Mouse (Mus musculus): ENCODE measurements around the gene Snx27. TPM values are rescaled to one million over a fixed set of nuclear protein-coding genes. Genes with fewer than 3 reads are reported as not detected.
A peak's percentile ranks its signal among the peaks of the same experiment; 100 is the strongest.

The Snx27 gene
- polyA plus RNA-seq, 1 experiment, result 0.17 TPM

DNA sequence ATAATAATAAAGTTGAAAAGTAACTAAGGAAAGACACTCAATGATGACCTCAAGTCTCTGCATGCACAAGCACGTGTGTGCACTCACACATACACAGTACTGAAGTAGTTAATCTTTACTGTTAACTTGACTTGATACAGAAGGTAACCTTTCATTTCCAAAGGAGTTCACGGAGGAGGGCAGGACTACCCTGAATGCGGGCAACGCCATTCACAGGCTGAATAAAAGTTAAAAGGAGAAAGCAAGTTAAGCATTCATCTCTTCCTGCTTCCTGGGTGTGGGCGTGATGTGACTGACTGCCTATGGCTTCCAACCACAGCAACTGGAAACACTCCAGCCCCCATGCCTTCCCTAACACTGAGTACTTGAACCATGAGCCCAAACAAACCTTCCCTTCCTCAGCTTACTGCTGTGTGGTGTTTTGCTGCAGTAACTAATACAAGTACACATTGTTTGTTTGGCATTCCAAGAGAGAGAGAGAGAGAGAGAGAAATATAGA is 22.5 kb downstream of the Snx27 start:
- no peaks in the 10 kb centered on the region for H3K9me3 ChIP-seq (ENCODE audit: control insufficient read depth, low read length)
- H3K27me3 ChIP-seq (ENCODE audit: control insufficient read depth), result no peaks in the 10 kb centered on the region
- no peaks in the 10 kb centered on the region for H3K4me1 ChIP-seq (ENCODE audit: control insufficient read depth)
- H3K36me3 ChIP-seq (ENCODE audit: control insufficient read depth), result peaks cover 25% of the 10 kb centered on the region
- TF ChIP-seq TAL1 (IDR thresholded peaks at IDR 0.05; ENCODE audit: low read length) (no peak), GATA1 (IDR thresholded peaks at IDR 0.05; ENCODE audit: low read length) (no peak)
- no peak overlapping the region for H3K4me3 ChIP-seq (replicated peaks)

DNA sequence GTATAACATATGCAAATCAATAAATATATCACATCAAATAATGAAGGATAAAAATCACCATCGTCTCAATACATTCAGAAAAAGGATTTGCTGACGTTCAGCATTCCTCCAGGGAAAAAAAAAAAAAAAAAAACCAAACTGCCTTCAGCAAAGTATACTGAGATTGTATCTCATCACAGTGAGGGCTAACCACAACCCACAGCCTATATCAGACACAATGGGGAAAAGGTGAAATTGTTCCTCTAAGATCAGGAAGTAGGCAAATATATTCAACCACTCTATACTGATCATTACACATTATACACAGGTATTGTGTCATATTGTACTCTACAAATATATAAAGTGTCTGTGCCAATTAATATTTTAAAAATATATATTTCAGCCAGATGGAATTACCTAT is 33.5 kb downstream of the Snx27 start:
- TF ChIP-seq TAL1 (IDR thresholded peaks at IDR 0.05; ENCODE audit: low read length) (no peak), GATA1 (IDR thresholded peaks at IDR 0.05; ENCODE audit: low read length) (no peak)
- no peaks in the 10 kb centered on the region for H3K27me3 ChIP-seq (ENCODE audit: control insufficient read depth)
- no peaks in the 10 kb centered on the region for H3K4me1 ChIP-seq (ENCODE audit: control insufficient read depth)
- H3K36me3 ChIP-seq (ENCODE audit: control insufficient read depth), result peaks cover 10% of the 10 kb centered on the region
- no peaks in the 10 kb centered on the region for H3K9me3 ChIP-seq (ENCODE audit: control insufficient read depth, low read length)
- H3K4me3 ChIP-seq (replicated peaks), result no peak overlapping the region

DNA sequence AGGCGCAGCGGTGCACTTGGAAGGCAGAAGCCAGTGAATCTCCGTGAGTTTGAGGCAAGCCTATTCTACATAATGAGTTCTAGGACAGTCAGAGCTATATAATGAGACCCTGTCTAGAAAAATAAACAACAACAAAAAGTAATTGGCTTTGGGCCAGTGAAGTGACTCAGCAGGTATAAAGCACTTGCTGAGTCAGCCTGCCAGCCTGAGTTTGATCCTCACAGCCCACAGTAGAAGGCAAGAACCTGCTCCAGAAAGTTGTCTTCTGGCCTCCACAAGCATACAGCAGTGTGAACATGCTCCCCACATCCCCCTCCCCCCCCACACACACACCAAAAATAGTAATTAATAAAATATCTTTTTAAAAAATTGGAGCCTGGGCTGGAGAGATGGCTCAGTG is 45.3 kb downstream of the Snx27 start:
- Histone ChIP-seq H3K9me3 (ENCODE audit: control insufficient read depth, low read length) (no peaks in the 10 kb centered on the region), H3K4me3 (replicated peaks) (no peak overlapping the region), H3K36me3 (ENCODE audit: control insufficient read depth) (no peaks in the 10 kb centered on the region; the same call in 1 of the 2 replicates), H3K4me1 (ENCODE audit: control insufficient read depth) (peaks cover 8% of the 10 kb centered on the region), H3K27me3 (ENCODE audit: control insufficient read depth) (no peaks in the 10 kb centered on the region)
- TF ChIP-seq TAL1 (IDR thresholded peaks at IDR 0.05; ENCODE audit: low read length) (no peak), GATA1 (IDR thresholded peaks at IDR 0.05; ENCODE audit: low read length) (no peak)

DNA sequence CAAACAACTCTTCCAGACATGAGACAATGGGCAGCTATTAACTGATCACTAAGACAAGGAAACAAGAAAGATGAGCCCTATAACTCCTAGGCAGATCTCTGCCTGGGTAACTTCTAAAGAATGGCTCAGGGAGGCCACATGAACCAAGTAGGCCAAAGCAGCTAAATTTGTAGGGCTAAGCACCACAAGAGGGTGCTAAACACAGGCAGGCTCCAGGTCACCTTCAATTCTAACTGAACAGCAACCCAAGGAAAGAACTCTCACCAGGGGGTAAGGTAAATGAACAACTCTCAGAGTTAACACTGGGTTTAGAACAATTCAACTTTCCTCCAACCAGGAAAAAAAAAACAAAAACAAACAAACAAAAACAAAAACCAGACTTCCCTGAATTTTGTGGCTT is 48.5 kb downstream of the Snx27 start:
- no peaks in the 10 kb centered on the region for H3K27me3 ChIP-seq (ENCODE audit: control insufficient read depth)
- TF ChIP-seq GATA1 (IDR thresholded peaks at IDR 0.05; ENCODE audit: low read length), result no peak
- no peak for TF ChIP-seq TAL1 (IDR thresholded peaks at IDR 0.05; ENCODE audit: low read length)
- H3K4me3 ChIP-seq (replicated peaks), result no peak overlapping the region
- no peaks in the 10 kb centered on the region for H3K9me3 ChIP-seq (ENCODE audit: control insufficient read depth, low read length)
- peaks cover 8% of the 10 kb centered on the region for H3K4me1 ChIP-seq (ENCODE audit: control insufficient read depth)
- H3K36me3 ChIP-seq (ENCODE audit: control insufficient read depth), result peaks cover 9% of the 10 kb centered on the region

DNA sequence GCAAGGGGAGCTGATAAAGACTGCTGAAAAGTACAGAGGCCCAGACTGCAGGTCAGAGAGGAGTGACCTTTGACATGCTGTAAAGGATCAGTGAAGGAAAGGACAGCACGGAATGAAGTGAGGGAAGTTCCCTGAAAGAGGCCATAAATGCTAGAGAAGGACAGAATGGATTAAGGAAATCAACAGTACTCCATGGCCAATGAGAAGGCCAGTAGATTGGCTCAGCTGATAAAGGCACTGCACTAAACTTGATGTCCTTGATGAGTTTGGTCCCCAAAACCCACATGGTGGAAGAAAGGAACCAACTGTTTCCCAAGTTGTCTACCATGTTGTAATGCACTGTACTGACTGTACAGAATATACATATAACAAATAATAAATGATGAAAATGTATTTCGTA is 55.8 kb downstream of the Snx27 start:
- Histone ChIP-seq H3K36me3 (ENCODE audit: control insufficient read depth) (peaks cover 25% of the 10 kb centered on the region), H3K4me1 (ENCODE audit: control insufficient read depth) (no peaks in the 10 kb centered on the region), H3K4me3 (replicated peaks) (no peak overlapping the region), H3K9me3 (ENCODE audit: control insufficient read depth, low read length) (no peaks in the 10 kb centered on the region), H3K27me3 (ENCODE audit: control insufficient read depth) (no peaks in the 10 kb centered on the region)
- TF ChIP-seq GATA1 (IDR thresholded peaks at IDR 0.05; ENCODE audit: low read length) (peak; percentile 75), TAL1 (IDR thresholded peaks at IDR 0.05; ENCODE audit: low read length) (no peak)

DNA sequence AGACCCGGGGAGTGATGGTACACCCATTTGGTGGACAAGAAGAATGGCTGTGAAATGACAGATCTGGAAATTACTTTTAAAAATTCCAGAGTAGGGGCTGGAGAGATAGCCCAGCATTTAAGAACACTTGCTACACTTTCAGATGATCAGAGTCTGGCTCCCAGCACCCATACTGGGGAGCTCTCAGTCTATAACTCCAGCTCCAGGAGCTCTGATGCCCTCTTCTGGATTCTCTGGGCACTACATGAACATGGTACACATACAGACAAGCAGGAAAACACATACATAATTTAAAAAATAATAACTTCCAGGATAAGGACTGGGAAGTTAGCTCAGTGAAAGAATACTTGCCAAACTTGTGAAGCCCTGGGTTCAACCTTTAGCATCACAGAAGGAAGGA is 75.9 kb downstream of the Snx27 start:
- H3K9me3 ChIP-seq (ENCODE audit: control insufficient read depth, low read length), result no peaks in the 10 kb centered on the region
- no peak overlapping the region for H3K4me3 ChIP-seq (replicated peaks)
- TF ChIP-seq GATA1 (IDR thresholded peaks at IDR 0.05; ENCODE audit: low read length), result no peak
- no peak for TF ChIP-seq TAL1 (IDR thresholded peaks at IDR 0.05; ENCODE audit: low read length)
- no peaks in the 10 kb centered on the region for H3K27me3 ChIP-seq (ENCODE audit: control insufficient read depth)
- H3K4me1 ChIP-seq (ENCODE audit: control insufficient read depth), result no peaks in the 10 kb centered on the region
- H3K36me3 ChIP-seq (ENCODE audit: control insufficient read depth), result peaks cover 34% of the 10 kb centered on the region

DNA sequence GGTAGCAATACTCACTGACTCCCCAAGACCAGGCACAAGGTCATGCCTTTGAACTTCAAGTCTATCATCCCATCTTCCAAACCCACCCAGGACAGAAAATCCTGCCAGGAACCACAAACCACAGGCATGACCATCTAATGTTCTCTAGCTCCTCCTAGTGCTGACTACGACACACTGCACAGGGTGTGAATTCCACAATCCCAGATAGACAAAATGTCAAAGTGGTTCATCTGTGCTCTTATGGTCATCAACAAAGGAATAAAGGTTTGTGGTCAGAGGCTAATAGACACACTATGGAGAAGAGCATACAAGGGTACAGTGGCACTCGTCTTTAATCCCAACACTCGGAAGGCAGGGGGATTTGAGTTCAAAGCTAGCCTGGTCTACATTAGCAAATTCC is 80.3 kb downstream of the Snx27 start:
- peaks cover 25% of the 10 kb centered on the region for H3K36me3 ChIP-seq (ENCODE audit: control insufficient read depth)
- H3K4me3 ChIP-seq (replicated peaks), result no peak overlapping the region
- no peaks in the 10 kb centered on the region for H3K27me3 ChIP-seq (ENCODE audit: control insufficient read depth)
- TF ChIP-seq GATA1 (IDR thresholded peaks at IDR 0.05; ENCODE audit: low read length), result no peak
- no peak for TF ChIP-seq TAL1 (IDR thresholded peaks at IDR 0.05; ENCODE audit: low read length)
- no peaks in the 10 kb centered on the region for H3K9me3 ChIP-seq (ENCODE audit: control insufficient read depth, low read length)
- H3K4me1 ChIP-seq (ENCODE audit: control insufficient read depth), result no peaks in the 10 kb centered on the region

GRCm38 (mm10) chr3:94497162-94497561 is 85.4 kb downstream of the Snx27 start:
- TF ChIP-seq GATA1 (IDR thresholded peaks at IDR 0.05; ENCODE audit: low read length) (no peak), TAL1 (IDR thresholded peaks at IDR 0.05; ENCODE audit: low read length) (no peak)
- Histone ChIP-seq H3K36me3 (ENCODE audit: control insufficient read depth) (peaks cover 19% of the 10 kb centered on the region), H3K4me3 (replicated peaks) (no peak overlapping the region), H3K9me3 (ENCODE audit: control insufficient read depth, low read length) (no peaks in the 10 kb centered on the region), H3K27me3 (ENCODE audit: control insufficient read depth) (no peaks in the 10 kb centered on the region), H3K4me1 (ENCODE audit: control insufficient read depth) (no peaks in the 10 kb centered on the region)

- no peaks in the 10 kb centered on the region for H3K27me3 ChIP-seq (ENCODE audit: control insufficient read depth)
- H3K36me3 ChIP-seq (ENCODE audit: control insufficient read depth), result no peaks in the 10 kb centered on the region
- no peak for TF ChIP-seq GATA1 (IDR thresholded peaks at IDR 0.05; ENCODE audit: low read length)
- TF ChIP-seq TAL1 (IDR thresholded peaks at IDR 0.05; ENCODE audit: low read length), result no peak
- H3K9me3 ChIP-seq (ENCODE audit: control insufficient read depth, low read length), result no peaks in the 10 kb centered on the region
- H3K4me3 ChIP-seq (replicated peaks), result no peak overlapping the region
- H3K4me1 ChIP-seq (ENCODE audit: control insufficient read depth), result no peaks in the 10 kb centered on the region; the same call in 1 of the 2 replicates
Measured at GRCm38 (mm10) chr3:94487581-94487980, 94.9 kb downstream of the Snx27 start.

- no peak for TF ChIP-seq GATA1 (IDR thresholded peaks at IDR 0.05; ENCODE audit: low read length)
- TF ChIP-seq TAL1 (IDR thresholded peaks at IDR 0.05; ENCODE audit: low read length), result no peak
- Histone ChIP-seq H3K4me3 (replicated peaks) (no peak overlapping the region), H3K9me3 (ENCODE audit: control insufficient read depth, low read length) (no peaks in the 10 kb centered on the region), H3K4me1 (ENCODE audit: control insufficient read depth) (no peaks in the 10 kb centered on the region; the same call in 1 of the 2 replicates), H3K36me3 (ENCODE audit: control insufficient read depth) (no peaks in the 10 kb centered on the region), H3K27me3 (ENCODE audit: control insufficient read depth) (peaks cover 9% of the 10 kb centered on the region)
Measured at GRCm38 (mm10) chr3:94485922-94486321, 96.6 kb downstream of the Snx27 start.
